Mouse (Mus musculus) ES-CJ7 (cell line): ENCODE data around the gene Rasgef1b.

Experiments
- DNase-seq: peaks from one replicate; pipeline ENCODE4 v3.0.0; 2011; ENCODE audit warnings: low read depth, low spot score

Gene Rasgef1b

GRCm38 (mm10) chr5:99451416-99451815, 277.4 kb downstream of the Rasgef1b start:
- no peak for DNase-seq

GRCm38 (mm10) chr5:99450994-99451393, 277.9 kb downstream of the Rasgef1b start:
- no peak for DNase-seq

DNA sequence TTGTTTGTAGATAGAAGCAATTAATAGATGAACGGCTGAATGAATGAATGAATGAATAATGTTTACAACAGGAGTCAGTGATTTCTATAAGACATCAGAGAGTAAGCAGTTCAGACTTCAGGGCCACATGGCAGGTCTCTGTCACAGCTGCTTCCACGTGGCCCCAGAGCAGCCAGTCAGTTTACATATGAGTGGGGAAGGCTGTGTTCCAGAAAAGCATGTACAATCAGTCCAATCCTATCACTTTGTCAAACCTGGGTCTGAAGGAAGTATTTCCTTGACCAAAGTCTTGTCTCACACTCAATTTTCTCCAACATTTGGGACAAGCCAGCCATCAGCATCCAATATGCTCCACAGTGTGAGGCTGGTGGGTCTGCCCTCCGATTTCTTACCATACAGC, 278.4 kb downstream of the Rasgef1b start:
- no peak for DNase-seq

- no peak for DNase-seq
Measured at GRCm38 (mm10) chr5:99447481-99447880, 281.4 kb downstream of the Rasgef1b start.

DNA sequence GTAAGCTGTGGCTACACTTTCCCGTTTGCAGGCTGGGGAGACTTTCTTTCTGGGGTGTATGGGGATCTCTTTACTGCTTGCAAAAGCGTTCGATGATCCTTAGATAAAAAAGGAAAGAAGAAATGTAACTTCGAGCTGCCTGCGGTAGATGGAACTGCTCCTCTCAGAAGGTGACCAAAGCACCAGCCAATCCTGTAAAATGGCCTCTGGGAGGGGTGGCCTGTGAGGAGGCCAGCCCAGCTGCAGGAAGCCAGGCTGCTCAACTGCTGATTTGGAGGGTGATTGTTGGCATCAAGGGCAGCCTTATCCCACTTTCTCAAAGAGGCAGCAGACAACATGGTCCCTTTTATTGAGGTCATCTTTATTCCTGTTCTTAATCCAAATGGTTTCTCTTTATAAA, 283.6 kb downstream of the Rasgef1b start:
- no peak for DNase-seq

DNA sequence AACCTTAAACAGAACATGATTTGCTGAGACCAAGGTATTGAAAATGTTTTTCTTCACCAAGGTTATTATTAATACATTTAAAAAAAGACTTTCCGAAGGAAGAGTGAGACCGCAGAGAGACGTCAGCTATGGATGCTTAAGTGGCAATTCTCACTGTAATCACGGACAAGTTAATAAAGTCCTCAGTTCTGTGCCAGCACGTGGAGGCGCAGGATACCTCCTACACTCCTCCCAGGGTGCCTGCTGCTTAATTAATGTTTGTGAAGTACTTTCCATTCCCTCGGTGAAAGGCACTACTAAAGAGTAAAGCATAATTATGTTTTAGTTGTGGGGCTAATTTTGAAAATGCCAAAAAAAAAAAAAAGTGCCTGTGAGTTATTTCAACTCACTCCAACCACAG, 284.1 kb downstream of the Rasgef1b start:
- DNase-seq = no peak

DNA sequence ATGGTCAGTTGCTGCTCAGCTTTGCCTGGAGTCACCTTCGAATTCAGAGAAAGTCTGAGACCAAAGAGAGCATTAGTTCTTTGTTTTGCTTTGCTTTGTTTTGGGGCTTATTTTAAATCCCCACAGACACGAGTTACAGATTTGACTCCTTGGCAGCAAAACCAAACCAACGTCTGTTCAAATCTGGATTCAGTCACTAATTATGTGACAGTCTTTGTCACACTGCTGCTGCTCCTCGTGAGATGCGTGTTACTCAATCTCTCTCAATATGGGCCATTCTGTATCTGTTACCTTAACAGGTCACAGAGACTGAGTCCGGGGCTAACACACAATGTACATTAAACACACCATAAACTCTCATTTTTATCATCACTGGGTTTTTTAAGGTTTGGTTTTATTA, 288.8 kb downstream of the Rasgef1b start:
- DNase-seq = no peak

DNA sequence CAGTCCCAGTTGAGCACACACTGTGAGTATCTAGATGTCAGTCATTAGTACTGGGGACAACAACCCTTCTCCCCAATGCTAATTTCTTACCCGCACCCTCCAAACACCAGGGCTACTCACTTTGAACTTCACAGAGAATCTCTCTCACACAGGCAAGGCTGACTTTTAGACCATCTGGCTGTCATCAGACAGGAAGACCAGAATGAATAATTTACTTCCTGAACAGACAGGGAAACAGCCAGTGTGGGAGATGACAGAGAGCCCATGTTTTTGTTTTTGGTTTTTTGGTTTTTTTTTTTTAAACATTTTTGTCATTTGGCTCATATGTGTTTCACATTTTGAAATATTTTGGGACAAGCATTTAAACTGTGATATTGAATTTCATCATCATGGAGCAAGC, 290.3 kb downstream of the Rasgef1b start:
- no peak for DNase-seq

- no peak for DNase-seq
Measured at GRCm38 (mm10) chr5:99434226-99434625, 294.6 kb downstream of the Rasgef1b start.

DNA sequence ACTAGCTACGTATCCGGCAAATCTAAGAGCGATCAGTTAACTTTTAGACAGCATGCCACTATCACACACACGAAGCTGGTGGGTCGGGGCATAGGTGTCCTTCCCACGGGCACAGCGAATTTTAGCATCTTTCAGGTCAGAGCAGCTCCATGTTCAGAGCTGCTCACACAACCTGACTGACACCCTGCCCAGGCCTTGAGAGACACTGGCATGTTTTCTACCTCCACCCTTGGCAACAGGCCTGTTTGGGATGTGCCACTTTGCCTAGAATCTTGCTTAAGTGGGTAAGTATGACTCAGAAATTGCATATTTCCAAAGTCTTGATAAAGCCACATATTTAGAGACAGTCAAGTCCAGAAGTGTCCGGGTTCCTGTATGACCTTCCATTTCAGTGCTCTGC, 296.4 kb downstream of the Rasgef1b start:
- DNase-seq = no peak

- DNase-seq = no peak
Measured at GRCm38 (mm10) chr5:99429273-99429672, 299.6 kb downstream of the Rasgef1b start.

- DNase-seq = no peak
Measured at GRCm38 (mm10) chr5:99428648-99429047, 300.2 kb downstream of the Rasgef1b start.

DNA sequence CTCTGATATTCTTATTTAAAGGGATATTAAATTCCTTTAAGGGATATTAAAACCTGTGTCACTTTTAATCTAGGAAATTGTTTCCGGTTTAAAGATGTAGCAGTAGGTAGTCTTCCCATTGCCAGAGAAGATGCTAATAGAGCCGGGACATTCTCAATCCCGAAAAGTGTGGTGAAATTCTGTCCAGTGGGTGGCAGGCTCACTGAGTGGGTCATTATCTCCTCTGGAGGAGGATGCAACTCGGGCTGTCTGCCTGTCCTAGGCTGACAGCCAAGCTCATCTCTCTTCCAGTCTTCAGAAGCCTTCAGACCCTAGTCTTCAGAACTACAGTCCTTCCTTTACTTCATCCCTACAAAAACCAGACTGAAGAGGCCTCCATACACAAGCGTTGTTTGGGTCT, 305.6 kb downstream of the Rasgef1b start:
- no peak for DNase-seq

DNA sequence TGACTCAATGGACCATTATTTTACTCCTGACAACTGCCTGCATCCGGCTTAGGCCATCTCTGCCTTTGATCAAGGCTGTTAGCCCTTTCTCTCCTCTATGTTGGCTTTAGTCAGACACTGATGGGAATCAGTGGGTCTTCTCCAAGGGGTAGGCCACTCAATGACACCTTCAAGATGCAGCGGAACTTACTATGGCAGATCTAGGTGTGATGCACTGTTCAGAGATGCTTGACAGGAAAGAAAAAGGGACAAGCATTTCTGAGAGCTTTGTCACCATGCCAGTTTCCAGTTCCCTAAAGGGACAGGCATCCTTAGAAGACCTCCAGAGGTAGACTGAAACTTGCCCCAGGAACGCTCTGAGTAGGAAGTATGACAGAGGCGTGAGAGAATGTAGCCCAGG, 306.0 kb downstream of the Rasgef1b start:
- DNase-seq = no peak

DNA sequence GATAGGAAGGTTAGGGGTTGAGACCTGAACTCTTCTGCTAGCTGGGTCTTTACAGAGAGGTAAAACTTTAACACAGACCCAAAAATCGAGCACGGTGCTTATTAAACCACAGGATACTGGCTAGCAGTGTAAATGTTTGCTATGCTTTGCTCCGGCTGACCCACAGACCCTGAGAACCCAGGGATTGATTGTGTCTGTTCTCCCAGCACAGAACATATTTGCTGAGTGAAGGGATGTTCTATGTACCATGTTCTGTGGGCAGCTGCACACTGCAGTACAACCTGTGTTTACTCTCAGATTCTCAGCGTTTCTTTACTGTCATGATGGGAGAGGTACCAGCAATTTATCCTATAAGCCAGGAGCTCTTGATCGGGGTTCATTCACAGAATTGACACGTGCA, 306.8 kb downstream of the Rasgef1b start:
- no peak for DNase-seq

GRCm38 (mm10) chr5:99419872-99420271, 309.0 kb downstream of the Rasgef1b start:
- no peak for DNase-seq

DNA sequence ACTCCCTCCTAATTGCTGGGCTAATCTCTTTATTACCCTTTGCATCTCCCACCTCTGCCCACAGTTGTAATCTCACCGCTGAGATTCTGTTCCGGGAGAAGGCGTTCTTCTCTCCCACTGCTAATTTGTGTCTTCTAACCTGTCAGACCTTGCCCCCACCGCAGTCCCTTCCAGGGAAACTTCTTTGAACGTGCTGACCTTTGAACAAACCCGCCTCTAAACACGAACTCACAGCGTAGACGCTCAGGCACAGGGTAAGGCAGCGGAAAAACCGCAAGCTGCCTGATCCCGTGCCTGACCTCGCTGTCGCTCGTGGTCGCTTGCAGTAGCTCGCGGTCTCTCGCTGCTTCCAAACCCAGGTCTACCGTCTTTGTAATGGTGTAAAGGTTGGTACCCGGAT, 312.0 kb downstream of the Rasgef1b start:
- DNase-seq = no peak

- DNase-seq = no peak
Measured at GRCm38 (mm10) chr5:99415676-99416075, 313.2 kb downstream of the Rasgef1b start.

DNA sequence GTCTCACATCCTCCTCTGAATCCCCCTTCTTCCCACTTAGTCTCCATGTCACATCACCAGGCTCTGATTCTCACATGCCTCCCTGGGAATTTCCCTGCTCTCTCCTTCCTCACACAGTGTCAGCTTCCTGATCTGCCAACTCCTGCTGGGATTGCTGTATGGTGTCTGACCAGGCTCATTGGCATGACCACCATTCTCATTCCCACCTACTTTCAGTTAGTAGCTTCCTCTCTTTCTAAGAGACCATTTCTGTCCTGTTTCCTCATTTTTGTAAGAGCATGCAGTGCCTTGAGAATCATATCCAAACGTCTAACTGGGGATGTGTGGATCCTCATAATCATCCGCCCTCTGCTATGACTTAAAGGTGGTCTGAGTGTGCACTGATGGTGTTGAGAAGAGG, 313.8 kb downstream of the Rasgef1b start:
- DNase-seq = no peak

GRCm38 (mm10) chr5:99414293-99414692, 314.6 kb downstream of the Rasgef1b start:
- DNase-seq = no peak

DNA sequence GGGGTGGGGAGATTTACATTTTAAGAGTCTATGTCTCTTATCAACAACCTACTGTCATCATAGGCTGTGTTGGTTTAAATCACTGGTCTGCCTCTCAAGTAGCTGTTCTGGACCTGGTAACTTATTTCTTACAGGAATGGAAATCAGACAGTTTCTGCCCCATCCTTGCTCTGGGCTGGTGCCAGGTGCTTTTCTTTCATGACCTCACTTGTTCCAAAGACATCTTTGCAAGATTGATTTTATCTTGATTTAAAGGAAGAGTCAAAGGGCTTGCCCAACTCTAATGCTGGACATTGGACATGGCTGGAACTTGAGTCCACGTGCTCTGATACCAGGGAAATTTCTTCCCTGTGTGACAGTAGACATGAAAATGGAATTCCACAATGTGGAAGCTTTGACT, 315.0 kb downstream of the Rasgef1b start:
- DNase-seq = no peak

GRCm38 (mm10) chr5:99413391-99413790, 315.5 kb downstream of the Rasgef1b start:
- no peak for DNase-seq

DNA sequence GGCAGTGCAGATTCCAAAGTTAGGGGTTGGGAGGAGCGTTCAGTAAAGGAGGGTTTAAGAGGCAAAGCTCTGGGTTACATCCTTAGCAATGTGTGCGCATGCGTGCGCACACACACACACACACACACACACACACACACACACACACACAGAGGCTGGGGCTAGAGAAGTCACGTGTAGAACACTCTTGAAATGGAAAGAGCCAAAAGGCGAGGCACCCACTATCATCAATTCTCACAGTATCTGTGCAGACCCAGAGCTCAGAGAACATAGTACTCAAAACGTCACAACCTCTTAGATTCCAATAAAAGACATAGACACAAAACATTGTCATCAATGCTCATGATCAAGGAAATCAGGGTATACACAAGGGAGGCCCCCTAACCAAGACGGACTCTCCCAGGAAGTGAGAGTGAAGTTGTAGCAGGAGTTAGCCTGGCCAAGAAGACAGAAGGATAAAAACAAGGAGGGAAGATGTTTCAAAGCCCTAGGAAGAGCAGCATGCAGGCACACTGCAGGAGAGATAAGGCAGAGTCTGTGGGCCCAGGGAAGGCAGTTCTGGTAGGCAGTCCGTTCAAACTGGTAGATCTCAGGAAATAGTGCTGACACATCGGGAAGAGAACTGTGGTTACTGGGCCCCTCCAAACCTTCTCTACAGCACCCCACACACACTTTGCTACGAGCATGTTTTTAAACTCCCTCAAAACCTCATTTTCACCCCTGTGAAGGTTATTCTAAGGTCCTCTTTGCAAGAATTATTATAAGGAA, 324.3 kb downstream of the Rasgef1b start:
- DNase-seq = no peak

DNA sequence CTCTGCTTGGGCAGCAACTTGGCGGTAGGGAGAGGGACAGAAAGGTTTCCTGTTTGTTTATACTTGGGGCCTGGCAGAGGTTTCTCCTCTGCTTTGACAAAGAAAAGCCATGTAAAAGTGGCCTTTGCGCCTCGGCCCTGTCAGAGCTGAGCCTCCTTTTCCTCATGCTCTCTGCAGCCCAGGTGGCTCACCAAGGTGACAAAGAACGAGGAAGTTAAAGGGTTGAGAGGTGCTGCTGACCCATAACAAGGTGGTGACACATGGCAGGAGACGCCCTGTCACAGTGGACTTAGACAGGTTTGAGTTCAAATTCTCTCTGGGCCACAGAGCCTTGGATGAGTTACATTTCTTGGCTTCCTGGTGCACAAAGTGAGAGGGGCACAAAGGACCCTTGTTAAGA, 325.5 kb downstream of the Rasgef1b start:
- DNase-seq = no peak
